Mouse (Mus musculus): ENCODE measurements around the gene Ap3b1. TPM values are rescaled to one million over a fixed set of nuclear protein-coding genes. Genes with fewer than 3 reads are reported as not detected.

Gene Ap3b1
- total RNA-seq, 2 experiments from 2014 or later, result 24.7 to 29.0 TPM

GRCm38 (mm10) chr13:94571001-94571400 is 212.2 kb downstream of the Ap3b1 start:
- DNase-seq, result no peak
- intact Hi-C loops (cut with DNase I), result no loop called here

GRCm38 (mm10) chr13:94573356-94573755 is 214.6 kb downstream of the Ap3b1 start:
- no peak for DNase-seq
- intact Hi-C loops (cut with DNase I), result no loop called here

GRCm38 (mm10) chr13:94573833-94574232 is 215.1 kb downstream of the Ap3b1 start:
- no peak for DNase-seq
- intact Hi-C loops (cut with DNase I), result no loop called here

- intact Hi-C loops (cut with DNase I), result no loop called here
Observed at GRCm38 (mm10) chr13:94575607-94576398, 217.0 kb downstream of the Ap3b1 start.

GRCm38 (mm10) chr13:94576399-94577176 is 217.8 kb downstream of the Ap3b1 start:
- intact Hi-C loops (cut with DNase I), result no loop called here
- DNase-seq, result no peak

More at GRCm38 (mm10) chr13:94575607-94576398, 217.0 kb downstream of the Ap3b1 start:
- no peak for DNase-seq

GRCm38 (mm10) chr13:94577177-94577540 is 218.4 kb downstream of the Ap3b1 start:
- DNase-seq, result no peak
- intact Hi-C loops (cut with DNase I), result no loop called here

- DNase-seq, result no peak
- intact Hi-C loops (cut with DNase I), result no loop called here
Observed at GRCm38 (mm10) chr13:94595289-94595688, 236.5 kb downstream of the Ap3b1 start.

GRCm38 (mm10) chr13:94595701-94596361 is 237.1 kb downstream of the Ap3b1 start:
- DNase-seq, result no peak
- intact Hi-C loops (cut with DNase I), result no loop called here

GRCm38 (mm10) chr13:94596386-94597033 is 237.8 kb downstream of the Ap3b1 start:
- no peak for DNase-seq
- intact Hi-C loops (cut with DNase I), result no loop called here

- intact Hi-C loops (cut with DNase I), result no loop called here
- DNase-seq, result no peak
Observed at GRCm38 (mm10) chr13:94599718-94600117, 241.0 kb downstream of the Ap3b1 start.

- intact Hi-C loops (cut with DNase I), result no loop called here
Observed at GRCm38 (mm10) chr13:94607035-94607860, 248.5 kb downstream of the Ap3b1 start.

GRCm38 (mm10) chr13:94607861-94608223 is 249.1 kb downstream of the Ap3b1 start:
- intact Hi-C loops (cut with DNase I), result no loop called here
- DNase-seq, result no peak

More at GRCm38 (mm10) chr13:94607035-94607860, 248.5 kb downstream of the Ap3b1 start:
- DNase-seq, result no peak

- no peak for DNase-seq
- intact Hi-C loops (cut with DNase I), result no loop called here
Observed at GRCm38 (mm10) chr13:94608420-94608831, 249.7 kb downstream of the Ap3b1 start.

GRCm38 (mm10) chr13:94608947-94609346 is 250.2 kb downstream of the Ap3b1 start:
- DNase-seq, result no peak
- intact Hi-C loops (cut with DNase I), result no loop called here

Small RNAs within 50 kb of the gene (microRNA-seq; reads per million reads assigned to microRNA genes)
- 0 reads per million in 2 experiments for gene Gm25109 (ENCODE audit: borderline number of aligned reads in 2 of 2)

Other genes starting within 250 kb of the Ap3b1 start
- gene Scamp1, start 73.1 kb upstream of the Ap3b1 start, total RNA-seq (2021), result 10 to 100 TPM; 29.7 to 36.6 TPM

All from heart, postnatal 36 days (tissue).